Mouse (Mus musculus) Patski (cell line): Measurements from ENCODE around the gene Ptprq. TPM values are rescaled to one million over a fixed set of nuclear protein-coding genes. Genes with fewer than 3 reads are reported as not detected.

Experiments used
- ATAC-seq: fragments of 100-300 bp; one replicate; pipeline ENCODE4 v1.8.0; 2021
- CTCF ChIA-PET: fragments of 350-600 bp; sonication (Branson Sonifier 250); formaldehyde crosslinking; loops from one replicate; lab custom pipeline; 2022; ENCODE audit warnings: inconsistent platforms; lab: Charles Lee
- POLR2A ChIA-PET: fragments of 350-600 bp; sonication (Branson Sonifier 250); formaldehyde crosslinking; loops from one replicate; lab custom pipeline; 2022; ENCODE audit warnings: antibody characterized with exemption, inconsistent platforms; lab: Charles Lee
- DNase-seq: peaks from one replicate; pipeline ENCODE4 v3.0.0-alpha.2; 2011; ENCODE audit warnings: low read depth, low spot score
- H3K27me3 ChIP-seq: fragments of 371-371 bp; one replicate; pipeline ENCODE4 v1.5.1; 2021
- CTCF ChIP-seq: fragments of 100-300 bp; IDR thresholded peaks from one replicate; pipeline ENCODE4 v1.5.1; 2021
- in situ Hi-C: fragments of 300-500 bp; cut with MboI; formaldehyde crosslinking; loops from 3 replicates; pipeline ENCODE4 v1.11.1; 2018; ENCODE audit warnings: low pct_unique_long_range_greater_than_20kb, mixed read lengths
- polyA plus RNA-seq: library from polyadenylated mRNA; unstranded; gene quantifications from one replicate; pipeline ENCODE4 v1.2.3, GENCODE M21; 2021

Gene Ptprq
- polyA plus RNA-seq, result 12.3 TPM

DNA sequence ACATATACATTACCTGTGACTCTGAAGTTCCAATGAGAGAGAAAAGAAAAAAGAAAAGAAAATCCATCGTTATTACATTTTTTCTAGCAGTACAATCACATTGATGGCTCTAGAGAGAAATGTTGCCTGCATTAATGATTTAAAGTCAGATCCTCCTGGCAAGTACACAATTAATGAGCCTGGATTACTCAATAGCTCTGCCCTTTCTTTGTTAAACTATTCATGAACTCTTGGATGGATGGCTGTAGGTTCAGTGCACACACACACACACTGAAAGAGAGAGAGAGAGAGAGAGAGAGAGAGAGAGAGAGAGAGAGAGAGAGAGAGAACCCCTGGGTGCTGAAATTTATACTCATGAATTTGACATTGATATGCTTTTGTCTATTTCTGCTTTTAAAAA, at the start of gene Ptprq:
Ptprq (minus strand) TSS at position 246 of the 400 bp plus-strand sequence.
- DNase-seq, result no peak
- ChIA-PET POLR2A (no interaction called here), CTCF (interaction anchor here (0.9 to 1.0 kb wide), 2 partner anchors 11 kb away, joined by 3 read pairs; no protein-coding TSS in a partner anchor)
- in situ Hi-C loops, result no loop called here
- no peak for ATAC-seq
- no peak for TF ChIP-seq CTCF
- H3K27me3 ChIP-seq, result no peaks in the 10 kb centered on the region

DNA sequence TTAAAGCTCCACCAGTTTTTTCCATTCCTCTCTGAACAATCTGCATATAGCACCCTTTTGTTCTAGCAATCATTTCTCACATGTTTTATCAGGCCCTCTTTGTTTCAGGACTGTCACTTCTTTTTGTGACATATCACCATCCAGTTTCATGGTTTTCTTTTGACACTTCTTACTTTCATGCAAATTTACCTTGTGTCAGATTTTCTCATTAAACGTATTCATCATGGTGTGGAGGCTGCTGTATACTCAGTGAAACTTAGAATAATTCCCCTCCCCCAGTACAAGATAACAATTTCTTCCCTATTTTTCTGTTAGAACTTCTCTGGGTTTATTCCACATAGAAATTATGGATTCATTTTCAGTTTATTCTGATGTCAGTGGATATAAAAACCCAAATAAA, 39.8 kb upstream of the Ptprq start:
- ChIA-PET CTCF (no interaction called here), POLR2A (no interaction called here)
- DNase-seq, result no peak
- H3K27me3 ChIP-seq, result peaks cover 1% of the 10 kb centered on the region
- ATAC-seq, result no peak
- in situ Hi-C loops, result no loop called here
- no peak for TF ChIP-seq CTCF

DNA sequence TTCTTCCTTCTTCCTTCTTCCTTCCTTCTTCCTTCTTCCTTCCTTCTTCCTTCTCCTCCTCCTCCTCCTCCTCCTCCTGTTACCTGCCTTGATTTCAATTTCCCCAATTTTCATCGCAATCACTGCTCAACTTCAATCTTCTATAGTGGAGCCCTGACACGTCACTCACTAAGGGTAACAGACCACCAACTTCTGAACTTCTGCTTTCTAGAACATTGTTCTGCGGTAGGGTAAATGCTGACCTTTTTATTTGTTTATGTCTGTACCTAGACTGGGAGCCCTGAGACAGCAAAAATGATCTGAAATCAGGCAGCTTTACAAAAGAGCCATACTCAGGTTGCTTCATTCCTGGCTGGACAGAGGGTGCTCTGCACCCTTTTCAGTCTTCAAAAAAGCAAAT, 33.6 kb upstream of the Ptprq start:
- CTCF ChIA-PET, result no interaction called here
- TF ChIP-seq CTCF, result no peak

DNA sequence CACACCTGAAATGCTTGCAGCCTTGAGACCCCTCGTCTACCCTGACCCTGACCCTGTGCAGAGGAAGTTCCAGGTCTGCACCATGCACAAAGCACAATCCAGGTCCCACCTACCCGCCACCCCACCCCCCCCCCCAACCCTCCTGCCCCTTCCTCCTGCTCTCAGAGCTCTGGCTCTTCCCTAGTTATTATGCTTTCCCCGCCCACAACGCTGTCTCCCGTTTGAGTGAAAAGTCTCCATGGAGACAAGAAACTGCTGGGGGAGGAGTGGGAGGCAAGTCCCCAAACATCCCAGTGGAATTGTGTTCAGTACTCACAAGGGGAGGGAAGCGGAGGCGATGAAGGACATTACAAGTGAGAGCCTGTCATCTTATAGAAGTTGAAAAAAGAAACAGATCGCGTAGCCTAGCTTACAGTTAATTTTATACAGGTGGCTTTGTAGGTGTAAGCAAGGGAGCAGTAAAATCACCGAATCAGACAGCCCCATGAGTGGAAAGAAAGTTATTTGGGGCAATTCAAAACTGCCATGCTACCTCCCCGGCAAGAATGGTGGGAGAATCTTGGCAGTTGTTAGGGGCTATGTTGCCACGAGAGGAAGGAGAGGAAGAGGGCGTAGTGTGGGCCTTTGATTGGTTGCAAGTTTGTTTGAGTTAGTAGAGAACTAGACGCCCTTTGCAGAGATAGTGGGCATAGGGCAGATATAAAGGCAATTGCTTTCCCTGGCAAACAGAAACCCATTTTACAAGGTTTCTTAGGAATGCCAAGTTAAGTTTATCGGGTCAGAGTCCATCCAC, 32.7 kb upstream of the Ptprq start:
- DNase-seq (no peak), ATAC-seq (no peak)
- ChIA-PET CTCF (no interaction called here), POLR2A (no interaction called here)
- no peak for TF ChIP-seq CTCF
- in situ Hi-C loops, result no loop called here
- peaks cover 12% of the 10 kb centered on the region for H3K27me3 ChIP-seq

More for the DNA sequence above, 33.6 kb upstream of the Ptprq start:
- in situ Hi-C loops, result no loop called here
- DNase-seq, result no peak
- no peak for ATAC-seq
- H3K27me3 ChIP-seq, result peaks cover 12% of the 10 kb centered on the region
- POLR2A ChIA-PET, result no interaction called here

DNA sequence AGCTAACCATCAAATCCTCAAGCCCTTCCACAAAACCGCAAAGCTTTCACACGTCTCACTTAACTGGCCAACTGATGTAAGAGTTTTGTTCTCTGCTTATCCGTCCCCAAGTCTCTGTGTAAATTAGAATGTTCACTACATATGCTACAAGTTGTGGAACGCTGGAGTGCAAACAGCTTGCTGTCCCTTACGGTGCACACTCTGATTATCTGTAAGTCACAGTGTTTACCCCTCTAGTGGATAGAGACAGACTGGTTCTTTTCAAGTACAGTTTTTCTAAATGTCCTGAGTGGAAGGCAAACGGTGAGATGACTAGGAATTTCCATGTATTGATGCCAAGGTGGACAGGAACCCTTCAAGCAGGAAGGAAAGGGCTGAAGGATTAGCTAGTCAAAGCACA, 32.1 kb upstream of the Ptprq start:
- in situ Hi-C loops, result no loop called here
- peaks cover 12% of the 10 kb centered on the region for H3K27me3 ChIP-seq
- ChIA-PET POLR2A (no interaction called here), CTCF (no interaction called here)
- no peak for DNase-seq
- ATAC-seq, result no peak
- no peak for TF ChIP-seq CTCF

DNA sequence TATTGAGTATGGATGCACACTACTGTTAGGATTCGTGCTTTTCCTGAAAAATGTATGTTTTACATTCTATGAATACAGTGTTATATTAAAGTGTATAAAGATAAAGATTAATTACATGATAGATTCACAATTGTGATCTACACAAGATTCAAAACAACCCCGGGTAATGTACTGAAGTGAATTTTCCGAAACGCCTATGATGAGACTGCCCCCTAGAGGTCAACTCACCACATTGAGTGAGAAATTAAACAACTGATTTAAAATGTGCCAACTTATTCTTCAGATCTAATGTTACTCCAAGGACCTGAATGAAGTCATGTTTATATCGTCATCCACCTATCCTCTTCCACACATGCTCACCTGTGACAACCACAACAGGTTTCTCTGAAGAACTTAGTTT, 27.7 kb upstream of the Ptprq start:
- TF ChIP-seq CTCF, result peak; percentile 68
- in situ Hi-C loops, result loop anchor here (10.0 kb wide), 1 partner anchor 813 kb away; no protein-coding TSS in a partner anchor
- peaks cover 6% of the 10 kb centered on the region for H3K27me3 ChIP-seq
- DNase-seq (no peak), ATAC-seq (no peak)
- POLR2A ChIA-PET, result interaction anchor here (0.5 kb wide), 1 partner anchor 15 kb away, joined by 5 read pairs; no protein-coding TSS in a partner anchor
- CTCF ChIA-PET, result interaction anchor here (1.3 to 2.0 kb wide), 4 partner anchors 57 to 816 kb away, joined by 3 to 7 read pairs (median 4); no protein-coding TSS in a partner anchor

DNA sequence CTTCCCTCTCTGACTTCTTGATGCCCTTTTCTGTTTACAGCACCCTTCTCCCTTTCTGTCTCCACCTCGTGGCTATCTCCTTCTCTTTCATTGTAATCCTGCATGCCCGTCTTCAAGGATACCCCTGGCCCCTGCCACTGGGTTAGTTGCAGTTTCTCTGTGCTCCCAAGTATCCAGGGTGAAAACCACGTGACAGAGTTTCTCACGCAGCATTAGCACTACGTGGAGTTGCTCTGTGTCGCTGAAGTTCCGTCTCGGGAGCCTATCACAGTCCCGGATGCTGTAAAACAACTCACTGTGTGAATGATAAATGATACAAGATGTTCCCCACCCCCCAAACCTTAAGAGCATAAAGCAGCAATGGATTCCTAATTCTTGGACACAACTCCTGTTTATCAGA, 26.9 kb upstream of the Ptprq start:
- in situ Hi-C loops, result loop anchor here (10.0 kb wide), 1 partner anchor 812 kb away; no protein-coding TSS in a partner anchor
- ATAC-seq, result no peak
- ChIA-PET POLR2A (no interaction called here), CTCF (interaction anchor here (2.0 kb wide), 1 partner anchor 316 kb away, joined by 5 read pairs; no protein-coding TSS in a partner anchor)
- no peak for DNase-seq
- peaks cover 6% of the 10 kb centered on the region for H3K27me3 ChIP-seq
- TF ChIP-seq CTCF, result no peak

DNA sequence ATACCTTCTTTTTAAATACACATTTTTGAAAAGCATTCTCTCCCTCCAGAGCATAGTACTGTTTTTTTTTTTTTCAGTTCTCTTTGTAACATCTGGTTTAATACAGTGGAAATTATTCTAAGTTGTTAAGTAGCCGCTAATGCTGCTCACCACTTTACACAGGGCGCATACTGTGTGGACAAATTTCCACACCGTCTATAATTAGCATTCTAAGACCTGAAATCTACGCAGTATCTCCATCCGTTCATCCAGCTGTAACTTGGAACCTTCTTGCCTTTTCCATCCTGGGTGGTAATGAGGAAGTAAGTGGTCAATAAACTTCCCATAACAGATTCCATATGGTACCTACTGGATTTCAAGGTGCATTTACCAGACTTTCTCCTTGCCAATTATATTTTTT, 20.0 kb upstream of the Ptprq start:
- no peak for ATAC-seq
- no peak for DNase-seq
- H3K27me3 ChIP-seq, result no peaks in the 10 kb centered on the region
- no peak for TF ChIP-seq CTCF
- in situ Hi-C loops, result loop anchor here (5.0 to 10.0 kb wide), 2 partner anchors 298 to 805 kb away; no protein-coding TSS in a partner anchor
- ChIA-PET CTCF (interaction anchor here (1.7 kb wide), 1 partner anchor 9 kb away, joined by 6 read pairs; no protein-coding TSS in a partner anchor), POLR2A (interaction anchor here (0.5 to 0.7 kb wide), 3 partner anchors 40 to 398 kb away, joined by 3 to 5 read pairs (median 3); no protein-coding TSS in a partner anchor)

DNA sequence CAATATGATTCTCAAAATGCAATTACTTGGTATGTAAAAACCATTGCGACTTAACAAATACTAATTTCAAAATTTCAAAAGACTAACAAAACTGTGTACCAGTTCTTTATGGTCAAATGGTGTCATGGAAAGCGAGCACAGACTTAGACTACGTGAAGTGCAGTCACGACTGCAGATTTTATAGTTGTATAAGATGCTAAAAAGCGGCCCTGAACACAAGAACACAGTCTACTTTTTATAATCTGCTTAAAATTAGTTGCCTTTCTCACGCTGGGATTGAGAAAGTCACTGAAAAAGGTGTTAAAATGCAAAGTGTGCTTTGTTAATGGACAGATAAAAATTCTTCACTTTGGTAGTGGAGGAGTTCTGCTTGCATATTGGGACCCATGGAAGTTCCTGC, 17.9 kb upstream of the Ptprq start:
- no peaks in the 10 kb centered on the region for H3K27me3 ChIP-seq
- CTCF ChIA-PET, result no interaction called here
- no peak for TF ChIP-seq CTCF
- ATAC-seq (no peak), DNase-seq (no peak)
- in situ Hi-C loops, result no loop called here
- POLR2A ChIA-PET, result no interaction called here

DNA sequence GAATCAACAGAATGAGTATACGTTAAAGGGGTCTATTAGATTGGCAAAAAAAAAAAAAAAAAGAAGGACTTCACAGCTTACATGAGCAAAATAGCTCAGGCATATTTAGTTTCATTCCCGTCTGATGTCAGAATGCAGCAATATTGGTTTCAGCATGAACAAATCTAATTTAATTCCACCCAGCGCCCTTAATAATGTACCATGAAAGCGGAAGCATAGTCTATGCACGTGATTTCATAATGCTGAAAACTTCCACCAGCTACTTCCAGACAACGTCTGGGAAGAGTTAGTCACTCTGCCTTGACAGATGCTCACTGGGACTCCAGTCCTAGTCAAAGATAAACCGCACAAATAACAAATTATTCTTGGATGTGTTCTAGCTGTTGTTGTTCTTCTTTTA, 15.6 kb upstream of the Ptprq start:
- DNase-seq (no peak), ATAC-seq (peak; percentile 51)
- in situ Hi-C loops, result no loop called here
- TF ChIP-seq CTCF, result no peak
- CTCF ChIA-PET, result no interaction called here
- H3K27me3 ChIP-seq, result no peaks in the 10 kb centered on the region
- POLR2A ChIA-PET, result no interaction called here

DNA sequence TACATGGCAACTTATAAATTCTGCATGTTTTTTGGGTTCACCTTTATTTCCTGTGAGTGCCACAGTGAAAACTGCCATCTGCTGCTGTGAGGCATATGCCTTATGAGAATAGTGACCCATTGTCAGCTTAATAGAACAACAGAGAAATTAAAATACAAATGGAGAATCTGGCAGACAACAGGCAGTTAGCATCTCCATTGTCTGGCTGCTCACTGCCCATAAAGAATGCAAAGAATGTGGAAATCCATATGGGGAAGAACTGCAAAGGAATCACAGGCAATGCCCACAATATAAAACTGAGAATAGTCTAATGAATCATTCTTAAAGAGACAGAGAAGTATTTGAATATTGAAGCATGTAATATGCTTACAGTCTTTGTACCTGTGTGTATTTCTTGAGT, 14.5 kb upstream of the Ptprq start:
- ChIA-PET CTCF (no interaction called here), POLR2A (no interaction called here)
- TF ChIP-seq CTCF, result no peak
- no peaks in the 10 kb centered on the region for H3K27me3 ChIP-seq
- in situ Hi-C loops, result no loop called here
- DNase-seq (no peak), ATAC-seq (peak; percentile 47)
